Mouse (Mus musculus): ENCODE results near the gene Hemgn. TPM values are rescaled to one million over a fixed set of nuclear protein-coding genes. Genes with fewer than 3 reads are reported as not detected.

Hemgn gene
- polyA plus RNA-seq, 2 experiments: 0.45 to 0.60 TPM

DNA sequence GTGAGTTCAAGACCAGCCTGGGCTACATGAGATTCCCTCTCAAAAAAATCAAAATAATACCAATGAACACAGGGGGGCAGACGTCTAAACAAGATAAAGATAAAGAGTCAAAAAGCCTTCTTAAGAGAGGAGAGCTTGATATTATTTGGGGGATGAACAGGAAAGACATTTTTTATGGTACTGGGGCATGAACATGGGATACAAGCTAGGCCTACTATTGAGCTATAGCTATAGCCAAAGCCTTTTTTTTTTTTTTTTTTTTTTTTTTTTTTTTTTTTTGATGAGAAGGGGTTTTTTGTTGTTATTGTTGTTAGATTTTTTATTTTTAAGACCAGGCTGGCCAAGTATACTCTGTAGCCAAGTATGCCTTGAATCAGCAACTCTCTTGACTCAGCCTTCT is 1.2 kb downstream of the Hemgn start:
- Histone ChIP-seq H3K9ac (ENCODE audit: low read depth, low read length, severe bottlenecking) (no peak overlapping the region), H3K4me3 (replicated peaks; ENCODE audit: low read length) (no peak overlapping the region), H3K27me3 (ENCODE audit: control insufficient read depth, insufficient read depth, low read length) (no peaks in the 10 kb centered on the region), H3K9me3 (ENCODE audit: control insufficient read depth, low read length) (no peaks in the 10 kb centered on the region), H3K4me1 (ENCODE audit: control insufficient read depth, insufficient read depth, low read length) (no peaks in the 10 kb centered on the region), H3K4me2 (replicated peaks; ENCODE audit: low read depth, low read length, severe bottlenecking) (no peak overlapping the region), H3K27ac (replicated peaks; ENCODE audit: low read depth, low read length) (no peak overlapping the region), H3K36me3 (ENCODE audit: control insufficient read depth, insufficient read depth, low read length) (no peaks in the 10 kb centered on the region)
- ATAC-seq (ENCODE audit: low FRiP score, low read depth) (no peak), DNase-seq (ENCODE audit: low spot score) (no peak)
- no peak for TF ChIP-seq POLR2A (IDR thresholded peaks at IDR 0.05; ENCODE audit: borderline replicate concordance, extremely low read depth, insufficient read depth, insufficient read length)
- 57% methylated on average over 1 of the region's 1 CpGs for WGBS

DNA sequence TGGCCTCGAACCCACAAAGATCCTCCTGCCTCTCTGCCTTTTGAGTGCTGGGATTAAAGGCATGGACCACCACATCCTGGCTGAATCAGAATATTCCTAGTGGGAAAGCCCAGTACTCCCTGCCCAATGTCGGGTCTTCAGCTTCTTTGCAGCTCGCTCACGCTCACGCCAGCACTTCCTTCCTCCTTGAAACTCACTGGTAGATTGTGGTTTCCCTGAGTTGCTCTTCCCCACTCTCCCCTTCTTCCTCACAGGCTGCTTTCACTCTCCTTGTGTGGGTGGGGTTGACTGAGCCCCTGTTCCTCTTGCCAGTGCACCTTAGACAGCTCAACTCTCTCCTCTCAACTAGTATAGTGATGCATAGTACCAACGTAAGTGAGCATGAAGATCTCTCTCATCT is 1.8 kb downstream of the Hemgn start:
- no peak overlapping the region for H3K27ac ChIP-seq (replicated peaks; ENCODE audit: low read depth, low read length)
- H3K36me3 ChIP-seq (ENCODE audit: control insufficient read depth, insufficient read depth, low read length): no peaks in the 10 kb centered on the region
- no peaks in the 10 kb centered on the region for H3K9me3 ChIP-seq (ENCODE audit: control insufficient read depth, low read length)
- WGBS: 79% methylated on average over 6 of the region's 6 CpGs
- no peak for TF ChIP-seq POLR2A (IDR thresholded peaks at IDR 0.05; ENCODE audit: borderline replicate concordance, extremely low read depth, insufficient read depth, insufficient read length)
- no peak overlapping the region for H3K9ac ChIP-seq (ENCODE audit: low read depth, low read length, severe bottlenecking)
- ATAC-seq (ENCODE audit: low FRiP score, low read depth): no peak
- H3K4me3 ChIP-seq (replicated peaks; ENCODE audit: low read length): no peak overlapping the region
- no peak overlapping the region for H3K4me2 ChIP-seq (replicated peaks; ENCODE audit: low read depth, low read length, severe bottlenecking)
- no peaks in the 10 kb centered on the region for H3K4me1 ChIP-seq (ENCODE audit: control insufficient read depth, insufficient read depth, low read length)
- no peak for DNase-seq (ENCODE audit: low spot score)
- no peaks in the 10 kb centered on the region for H3K27me3 ChIP-seq (ENCODE audit: control insufficient read depth, insufficient read depth, low read length)

DNA sequence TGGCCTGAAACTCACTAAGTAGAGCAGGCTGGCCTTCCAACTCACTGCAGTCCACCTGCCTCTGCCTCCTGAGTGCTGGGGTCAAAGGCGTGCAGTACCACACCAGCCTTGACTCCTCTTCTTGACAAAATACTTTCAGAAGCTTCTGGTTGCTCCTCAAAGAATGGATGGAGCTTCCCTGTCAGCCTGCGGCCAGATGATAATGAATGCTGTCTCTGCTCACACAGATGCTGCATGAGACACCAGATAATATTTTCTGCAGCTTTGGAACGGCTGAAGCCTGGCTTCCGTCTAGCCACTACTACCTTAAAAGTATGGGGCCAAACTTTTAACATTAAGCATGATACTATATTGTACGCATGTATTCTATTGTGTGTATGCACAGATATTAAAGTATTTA is 2.6 kb downstream of the Hemgn start:
- ATAC-seq (ENCODE audit: low FRiP score, low read depth) (no peak), DNase-seq (ENCODE audit: low spot score) (no peak)
- H3K9me3 ChIP-seq (ENCODE audit: control insufficient read depth, low read length): no peaks in the 10 kb centered on the region
- H3K4me2 ChIP-seq (replicated peaks; ENCODE audit: low read depth, low read length, severe bottlenecking): no peak overlapping the region
- TF ChIP-seq POLR2A (IDR thresholded peaks at IDR 0.05; ENCODE audit: borderline replicate concordance, extremely low read depth, insufficient read depth, insufficient read length): no peak
- no peaks in the 10 kb centered on the region for H3K4me1 ChIP-seq (ENCODE audit: control insufficient read depth, insufficient read depth, low read length)
- no peak overlapping the region for H3K4me3 ChIP-seq (replicated peaks; ENCODE audit: low read length)
- H3K9ac ChIP-seq (ENCODE audit: low read depth, low read length, severe bottlenecking): no peak overlapping the region
- no peaks in the 10 kb centered on the region for H3K27me3 ChIP-seq (ENCODE audit: control insufficient read depth, insufficient read depth, low read length)
- no peak overlapping the region for H3K27ac ChIP-seq (replicated peaks; ENCODE audit: low read depth, low read length)
- no peaks in the 10 kb centered on the region for H3K36me3 ChIP-seq (ENCODE audit: control insufficient read depth, insufficient read depth, low read length)
- WGBS: 92% methylated on average over 5 of the region's 5 CpGs

DNA sequence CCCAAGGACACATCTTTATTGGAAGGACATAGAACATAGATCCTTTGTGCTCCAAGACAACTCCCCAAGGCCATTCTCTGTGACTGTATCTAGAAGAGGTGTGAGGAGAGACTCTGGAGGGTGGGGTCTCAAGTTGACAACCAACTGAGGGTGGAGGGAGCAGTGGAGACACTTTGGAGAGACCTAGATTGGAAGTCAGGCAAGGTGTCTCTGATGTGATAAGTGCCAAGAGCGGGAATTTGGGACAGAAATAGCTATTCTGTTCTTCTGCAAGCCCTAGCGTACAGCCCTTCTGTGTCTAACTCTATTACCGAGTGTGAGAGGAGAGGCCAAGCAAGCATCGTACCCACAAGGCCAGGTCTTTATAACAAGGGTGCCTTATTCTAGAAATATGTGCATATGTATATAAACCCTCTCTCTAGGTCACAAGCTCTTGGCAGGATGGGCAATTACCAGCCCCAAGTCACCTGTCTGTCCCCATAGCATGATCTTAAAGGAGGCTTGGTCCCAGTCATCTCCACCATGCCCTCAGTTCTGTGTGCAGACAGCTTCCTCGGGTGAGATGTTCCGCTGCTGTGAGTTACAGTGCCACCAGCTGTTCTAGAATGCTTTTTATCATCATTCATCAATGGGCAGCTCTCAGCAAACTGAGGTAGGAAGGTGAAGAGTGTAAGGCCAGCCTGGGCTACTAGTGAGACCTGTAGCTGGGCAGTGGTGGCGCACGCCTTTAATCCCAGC is 6.2 kb downstream of the Hemgn start:
- ATAC-seq (ENCODE audit: low FRiP score, low read depth) (no peak), DNase-seq (ENCODE audit: low spot score) (no peak)
- H3K36me3 ChIP-seq (ENCODE audit: control insufficient read depth, insufficient read depth, low read length): no peaks in the 10 kb centered on the region
- no peak overlapping the region for H3K9ac ChIP-seq (ENCODE audit: low read depth, low read length, severe bottlenecking)
- H3K27ac ChIP-seq (replicated peaks; ENCODE audit: low read depth, low read length): no peak overlapping the region
- no peaks in the 10 kb centered on the region for H3K9me3 ChIP-seq (ENCODE audit: control insufficient read depth, low read length)
- H3K27me3 ChIP-seq (ENCODE audit: control insufficient read depth, insufficient read depth, low read length): no peaks in the 10 kb centered on the region
- no peak overlapping the region for H3K4me3 ChIP-seq (replicated peaks; ENCODE audit: low read length)
- TF ChIP-seq POLR2A (IDR thresholded peaks at IDR 0.05; ENCODE audit: borderline replicate concordance, extremely low read depth, insufficient read depth, insufficient read length): no peak
- 89% methylated on average over 8 of the region's 8 CpGs for WGBS
- H3K4me1 ChIP-seq (ENCODE audit: control insufficient read depth, insufficient read depth, low read length): no peaks in the 10 kb centered on the region
- no peak overlapping the region for H3K4me2 ChIP-seq (replicated peaks; ENCODE audit: low read depth, low read length, severe bottlenecking)

DNA sequence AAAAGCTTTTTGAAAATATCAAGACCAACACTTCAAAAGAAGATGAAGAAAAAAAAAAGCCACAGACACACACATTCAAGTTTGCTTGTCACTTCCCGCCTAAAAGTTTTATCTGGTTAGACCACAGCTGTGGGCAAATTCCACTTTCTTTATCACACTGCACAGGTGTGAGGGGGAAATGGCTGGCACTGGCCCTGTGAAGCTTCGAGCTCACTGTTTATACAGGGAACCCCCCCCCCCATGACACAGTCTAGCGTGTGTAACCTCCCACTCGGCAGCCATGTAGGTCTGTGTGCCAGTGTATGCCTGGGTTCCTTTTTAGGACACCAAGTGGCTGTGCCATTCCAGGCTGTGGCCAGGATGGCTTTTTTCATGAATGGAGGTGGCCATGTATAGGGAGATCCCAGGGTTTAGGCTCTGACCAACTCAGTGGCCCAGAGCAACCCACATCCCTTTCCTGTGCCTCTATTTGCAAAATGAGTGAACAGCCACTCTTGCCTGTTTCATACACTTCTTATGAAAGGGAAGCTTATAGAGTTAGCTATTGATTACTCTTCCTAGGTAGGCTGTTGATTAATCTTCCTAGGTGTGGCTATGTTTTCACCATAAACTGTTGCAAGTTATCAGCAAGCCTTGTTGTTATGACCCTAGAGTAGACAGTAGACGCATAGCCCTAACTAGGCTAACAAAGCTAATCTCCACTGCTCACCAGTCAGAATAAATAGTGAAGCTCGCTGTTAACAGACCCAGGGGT is 9.1 kb downstream of the Hemgn start:
- H3K4me1 ChIP-seq (ENCODE audit: control insufficient read depth, insufficient read depth, low read length): no peaks in the 10 kb centered on the region
- no peaks in the 10 kb centered on the region for H3K36me3 ChIP-seq (ENCODE audit: control insufficient read depth, insufficient read depth, low read length)
- no peak overlapping the region for H3K27ac ChIP-seq (replicated peaks; ENCODE audit: low read depth, low read length)
- DNase-seq (ENCODE audit: low spot score): no peak
- H3K9me3 ChIP-seq (ENCODE audit: control insufficient read depth, low read length): no peaks in the 10 kb centered on the region
- no peak for TF ChIP-seq POLR2A (IDR thresholded peaks at IDR 0.05; ENCODE audit: borderline replicate concordance, extremely low read depth, insufficient read depth, insufficient read length)
- H3K27me3 ChIP-seq (ENCODE audit: control insufficient read depth, insufficient read depth, low read length): no peaks in the 10 kb centered on the region
- no peak overlapping the region for H3K4me3 ChIP-seq (replicated peaks; ENCODE audit: low read length)
- no peak for ATAC-seq (ENCODE audit: low FRiP score, low read depth)
- WGBS: 85% methylated on average over 6 of the region's 6 CpGs
- H3K9ac ChIP-seq (ENCODE audit: low read depth, low read length, severe bottlenecking): no peak overlapping the region
- no peak overlapping the region for H3K4me2 ChIP-seq (replicated peaks; ENCODE audit: low read depth, low read length, severe bottlenecking)

All from limb, embryonic 14.5 days (tissue).